Mouse (Mus musculus) layer of hippocampus, postnatal 10 days (tissue): Measurements from ENCODE around the gene Gla. TPM values are rescaled to one million over a fixed set of nuclear protein-coding genes. Genes with fewer than 3 reads are reported as not detected.

Source experiments
- DNase-seq, 2 experiments: peaks; one replicate each; pipeline ENCODE4 v3.0.0; 2021; ENCODE audit warnings: low spot score in 2 of 2
- long read RNA-seq: library from polyadenylated mRNA; stranded (forward); transcript quantifications from one replicate; pipeline ENCODE4 v2.0.0, GENCODE M21; 2023
- total RNA-seq, 2 experiments: library from RNA; stranded (reverse); gene quantifications; 2 replicates each; pipeline ENCODE4 v1.2.3; 2021

Gene Gla
- 1 to 10 TPM; 6.9 to 7.8 TPM for total RNA-seq
- long read RNA-seq, partial matches to known transcripts, result 1 of 4 reads
- long read RNA-seq, other reads (novel, unspliced or antisense), result 0 of 4 reads

DNA sequence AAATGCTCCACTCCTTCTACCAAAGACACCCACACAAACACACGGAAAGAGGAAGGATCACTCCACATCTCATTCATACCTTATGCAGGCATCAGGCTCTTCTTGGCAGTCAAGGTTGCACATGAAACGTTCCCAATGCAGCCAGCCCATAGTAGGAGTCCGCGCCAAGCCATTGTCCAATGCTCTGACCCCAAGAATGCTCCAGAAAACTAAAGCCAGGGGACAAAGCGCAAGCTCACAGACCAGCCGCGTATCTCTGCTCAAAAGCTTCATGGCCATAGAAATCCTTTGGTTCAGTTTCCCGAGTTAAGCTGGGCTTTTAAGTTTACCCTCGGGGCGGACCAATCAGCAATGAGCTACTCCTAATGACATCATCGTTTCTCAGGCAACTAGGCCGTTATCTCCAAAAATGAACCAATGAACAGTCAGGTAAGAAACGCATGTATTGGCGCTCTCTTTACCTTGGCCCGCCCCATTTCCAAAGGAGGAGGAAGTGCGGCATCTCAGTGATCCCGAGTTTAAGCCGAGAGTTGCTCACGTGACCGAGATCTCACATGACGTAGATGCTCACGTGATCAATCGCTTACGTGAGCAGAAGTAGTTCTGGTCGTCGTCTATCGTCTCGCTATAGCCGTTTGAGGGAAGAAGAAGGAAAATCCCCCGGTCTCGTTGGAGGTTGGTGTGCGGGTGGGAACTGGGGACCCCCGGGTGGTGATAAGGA lies at the start of gene Gla, which contains the start of gene Hnrnph2:
Gla (minus strand) TSS at position 467 of the 721 bp plus-strand sequence.
Hnrnph2 (plus strand) TSS at position 521 of the 721 bp plus-strand sequence.
- peak; percentile 81 to 83 for DNase-seq

DNA sequence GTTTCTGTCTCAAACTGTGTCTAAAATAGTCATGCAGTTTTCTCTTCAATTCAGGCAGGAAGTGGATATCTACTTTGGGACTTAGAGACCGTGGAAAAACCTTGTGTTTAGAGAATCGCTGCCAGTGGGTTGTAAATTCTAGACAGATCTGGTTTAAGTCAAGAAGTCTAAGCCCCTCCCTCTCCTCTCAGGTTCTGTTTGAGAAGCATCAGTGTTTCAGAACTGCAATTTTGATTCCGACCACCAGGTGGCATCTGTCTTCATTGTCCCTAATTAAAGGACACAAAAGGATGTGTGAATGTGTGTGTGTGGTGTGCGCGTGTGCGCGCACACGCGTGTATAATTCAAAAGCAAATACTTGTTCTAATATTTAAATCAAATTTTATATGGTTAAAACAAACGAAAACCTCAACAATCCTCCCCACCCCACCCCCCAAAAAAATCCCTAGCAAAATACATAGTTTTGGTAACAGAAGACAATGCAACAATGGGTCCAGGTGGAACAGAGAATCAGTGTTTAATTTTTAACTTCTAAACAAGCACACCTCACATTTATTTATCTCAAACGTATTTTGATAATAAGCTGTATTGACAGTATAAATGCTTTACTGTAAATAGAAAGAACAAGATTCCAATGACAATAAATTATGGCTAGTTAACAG lies 47.2 kb upstream of the Gla start:
- DNase-seq, result peak; percentile 80 to 81

DNA sequence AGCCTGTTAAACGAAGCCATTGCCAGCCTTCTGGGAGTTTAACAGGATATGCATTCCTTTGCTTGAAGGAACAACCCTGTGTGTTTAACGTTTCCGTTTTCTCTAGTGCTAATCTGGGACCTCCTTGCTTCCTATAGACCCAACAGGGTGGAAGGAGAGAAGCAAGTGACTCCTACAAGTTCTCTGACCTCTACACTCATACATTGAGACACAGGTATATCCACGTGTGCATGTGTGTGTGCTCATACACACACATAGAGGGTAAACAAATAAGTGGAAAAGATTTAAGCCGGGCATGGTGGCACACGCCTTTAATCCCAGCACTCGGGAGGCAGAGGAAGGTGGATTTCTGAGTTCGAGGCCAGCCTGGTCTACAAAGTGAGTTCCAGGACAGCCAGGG lies 46.5 kb upstream of the Gla start:
- no peak for DNase-seq

DNA sequence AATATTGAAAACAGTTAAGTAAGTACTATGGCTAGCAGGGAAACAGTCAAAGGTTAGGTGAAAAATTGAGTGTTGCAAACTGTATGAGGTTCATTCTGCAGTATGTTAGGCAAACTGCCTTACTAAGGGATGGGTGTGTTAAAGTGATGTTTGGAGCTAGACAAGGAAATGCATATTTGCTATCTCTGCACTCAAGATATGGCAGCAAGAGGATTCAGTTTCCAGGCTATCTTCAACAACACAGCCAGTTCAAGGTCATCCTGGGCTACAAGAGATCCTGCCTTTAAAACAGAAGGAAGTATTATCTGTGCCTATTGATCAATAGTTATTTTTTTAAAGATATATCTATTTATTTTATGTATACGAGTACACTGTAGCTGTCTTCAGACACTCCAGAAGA lies 45.4 kb upstream of the Gla start:
- no peak for DNase-seq

DNA sequence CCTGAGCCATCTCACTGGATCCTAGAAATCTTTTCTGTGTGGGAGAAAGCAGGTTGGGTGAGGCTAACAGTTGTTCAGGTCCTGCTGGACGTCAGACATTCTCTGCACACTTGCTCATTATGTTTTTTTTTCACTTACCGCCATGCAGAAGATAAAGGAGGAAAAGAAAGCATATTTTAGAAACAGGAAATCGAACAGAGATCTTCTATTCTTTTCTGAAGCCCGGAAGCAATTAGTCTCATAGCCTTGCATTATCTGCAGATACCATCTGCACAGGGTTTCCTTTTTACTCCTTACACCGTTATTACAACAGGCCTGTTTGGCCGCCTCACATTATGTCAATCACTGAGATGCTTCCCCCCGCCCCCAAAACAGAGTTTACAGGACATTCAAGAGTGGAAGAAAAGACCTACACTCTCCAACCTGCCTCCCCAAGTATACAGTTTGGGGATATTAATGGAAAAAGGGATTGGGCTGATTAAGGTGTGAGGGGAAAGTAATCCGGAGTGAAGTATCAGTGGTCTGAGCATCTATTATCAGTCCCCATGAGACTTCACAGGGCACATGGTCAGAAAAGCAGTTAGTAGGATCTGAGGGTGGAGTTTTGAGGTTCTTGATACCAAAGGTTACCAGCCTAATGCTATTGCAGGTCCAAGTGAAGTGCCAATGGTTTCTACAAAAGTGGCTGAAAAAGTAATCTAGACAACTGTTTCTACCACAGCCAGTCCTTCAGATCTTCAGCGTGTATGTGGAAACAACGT lies 40.3 kb upstream of the Gla start:
- DNase-seq, result no peak

DNA sequence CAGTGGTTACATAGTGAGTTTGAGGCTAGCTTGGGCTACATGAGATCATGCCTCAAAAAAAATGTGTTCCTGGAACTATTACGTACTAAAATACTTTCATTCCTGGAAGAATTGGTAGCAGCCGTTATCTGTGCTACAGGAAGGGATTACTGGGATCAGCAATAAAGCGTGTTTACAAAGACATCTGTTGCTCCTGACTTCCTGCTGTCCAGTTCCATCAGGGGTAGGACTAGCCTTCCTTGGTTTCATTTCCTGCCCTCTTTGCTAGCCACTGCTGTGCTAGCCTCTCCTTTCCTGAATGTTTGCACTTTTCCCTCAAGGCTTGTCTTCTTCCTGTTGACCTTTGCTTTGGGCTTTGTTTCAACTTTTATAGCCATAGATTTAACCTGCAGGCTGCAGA lies 34.9 kb upstream of the Gla start:
- DNase-seq, result no peak

DNA sequence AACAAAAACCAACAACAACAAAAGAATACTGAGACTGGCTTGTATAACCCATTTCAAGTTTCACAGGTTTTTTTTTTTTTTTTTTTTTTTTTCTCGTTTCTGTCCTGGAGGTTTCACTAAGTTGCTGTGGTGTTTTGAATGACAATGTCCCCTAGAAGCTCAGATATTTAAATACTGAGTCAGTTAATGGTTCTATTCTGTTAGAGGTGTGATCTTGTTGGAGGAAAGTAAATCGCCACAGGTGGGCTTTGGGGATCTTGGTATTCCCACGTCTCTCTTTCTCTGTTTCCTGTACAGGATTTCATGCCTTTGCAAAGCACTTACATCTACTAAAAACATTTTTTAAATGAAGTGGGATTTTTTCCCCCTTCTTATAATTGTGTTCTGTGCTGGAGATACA lies 34.2 kb upstream of the Gla start:
- no peak for DNase-seq

DNA sequence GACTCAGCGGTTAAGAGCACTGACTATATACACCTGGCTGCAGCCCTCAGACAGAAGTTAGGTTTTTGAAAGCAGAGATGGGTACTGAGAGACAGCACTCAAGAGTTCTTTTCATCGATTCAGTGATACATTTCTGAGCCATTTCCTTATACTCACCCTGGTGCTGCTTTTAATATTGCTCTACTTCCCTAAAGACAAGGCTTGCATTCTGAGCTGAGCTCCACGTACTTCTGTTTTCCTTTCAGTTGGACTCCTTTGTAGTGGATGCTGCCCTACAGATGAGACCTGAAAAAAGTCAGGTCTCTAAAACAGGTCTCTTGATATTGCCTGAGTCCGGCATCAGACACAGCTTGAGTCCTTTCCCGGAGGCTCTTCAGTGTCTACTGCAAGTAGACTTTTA lies 31.8 kb upstream of the Gla start:
- no peak for DNase-seq

DNA sequence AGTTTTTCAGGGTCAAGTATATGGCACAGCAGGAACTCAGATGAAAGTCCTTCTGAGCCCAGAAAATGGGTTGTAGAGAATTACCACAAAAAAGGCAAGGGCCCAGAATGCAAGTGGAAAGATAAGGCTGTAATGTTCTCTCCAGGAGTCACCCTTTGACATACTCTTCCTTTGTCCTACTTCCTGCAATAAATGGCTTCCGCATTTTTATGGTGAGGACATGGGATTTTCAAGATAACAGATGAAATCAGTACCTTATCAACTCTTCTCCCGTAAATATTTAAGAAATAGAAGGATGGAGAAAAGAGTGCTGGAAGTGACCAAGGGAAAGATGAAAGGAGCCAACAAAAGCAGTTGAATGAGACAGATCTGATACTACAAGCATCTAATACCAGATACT lies 27.3 kb upstream of the Gla start:
- no peak for DNase-seq

DNA sequence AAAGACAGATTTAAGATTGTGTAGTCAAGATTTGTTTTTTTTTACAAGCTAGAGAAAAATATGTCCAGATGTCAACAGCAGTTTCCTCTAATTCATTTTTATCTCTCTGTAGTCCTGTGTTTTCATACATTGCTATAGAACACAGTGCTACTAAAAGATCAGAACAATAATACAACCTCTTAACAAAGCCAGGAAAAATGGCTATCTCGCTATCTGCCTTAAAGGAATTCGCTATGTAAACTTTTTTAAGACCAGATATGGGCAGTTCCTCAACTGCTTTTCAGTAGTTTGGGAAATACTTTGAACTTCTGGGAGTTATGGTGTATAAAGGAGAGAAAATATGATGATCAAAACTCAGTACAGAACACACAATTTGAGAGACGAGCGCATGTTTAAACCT lies 22.4 kb upstream of the Gla start:
- no peak for DNase-seq

DNA sequence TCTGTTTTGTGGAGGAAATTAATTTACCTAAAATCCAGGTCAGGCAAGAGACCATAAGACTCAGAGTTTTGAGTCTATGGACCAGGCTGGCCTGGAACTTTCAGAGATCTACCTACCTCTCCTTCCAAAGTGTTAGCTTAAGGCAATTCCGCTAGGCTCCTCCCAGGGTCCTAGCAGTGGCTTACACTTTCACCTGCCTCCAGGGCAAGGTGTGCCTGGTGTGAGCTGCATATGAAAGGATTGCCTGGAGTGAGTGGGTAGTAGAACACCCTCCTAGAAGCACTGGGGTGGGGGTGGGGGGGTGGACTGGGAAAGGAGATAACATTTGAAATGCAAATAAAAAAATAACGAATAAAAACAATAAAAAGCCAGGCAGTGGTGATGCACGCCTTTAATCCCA lies 20.8 kb upstream of the Gla start:
- DNase-seq, result no peak

DNA sequence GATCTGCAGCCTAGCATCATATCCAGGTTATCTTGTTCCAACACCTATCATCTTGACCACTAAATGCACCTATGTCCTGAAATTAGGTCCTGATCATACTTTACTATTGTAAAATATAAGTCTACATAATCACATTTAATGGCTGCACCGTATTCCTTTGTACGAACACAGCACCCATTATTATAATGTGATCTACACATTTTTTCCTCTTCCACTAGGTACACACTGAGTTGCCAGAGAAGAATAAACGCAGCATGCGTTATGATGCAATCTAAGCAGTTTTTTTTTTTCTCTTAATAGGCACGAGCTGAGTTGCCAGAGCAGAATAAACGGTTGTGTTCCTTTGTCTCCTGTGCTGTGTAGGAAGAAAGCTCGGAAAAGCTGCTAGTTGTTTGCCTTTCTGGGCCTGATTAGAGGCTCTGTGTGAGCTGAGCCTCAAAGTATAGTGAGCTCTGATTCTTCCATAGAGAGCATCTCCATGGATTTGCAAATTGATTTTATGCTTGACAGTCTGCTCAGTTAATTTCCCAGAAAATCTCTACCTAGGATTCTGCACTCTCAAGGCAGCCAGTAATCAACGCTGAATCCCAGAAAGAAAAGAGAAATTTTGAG lies 19.4 kb upstream of the Gla start:
- DNase-seq, result no peak

DNA sequence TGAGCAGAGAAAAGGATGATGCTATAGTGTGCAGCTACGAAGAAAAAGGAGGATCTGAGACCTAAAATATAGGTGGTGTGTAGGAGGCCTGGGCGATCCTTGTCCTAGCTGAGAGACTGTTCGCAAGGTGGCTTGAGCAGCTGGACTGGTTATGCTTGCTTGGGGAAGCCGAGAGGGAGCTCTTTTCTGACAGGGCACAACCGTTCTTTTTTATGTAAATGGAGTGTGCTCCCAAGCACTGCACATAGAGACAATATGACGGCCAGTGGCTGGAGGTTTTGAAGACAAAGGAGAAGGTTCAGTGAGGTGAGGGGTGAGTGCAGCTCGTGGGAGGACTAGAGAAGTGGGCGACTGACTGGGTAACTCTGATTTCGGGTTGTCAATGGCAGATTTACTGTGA lies 18.8 kb upstream of the Gla start:
- no peak for DNase-seq

DNA sequence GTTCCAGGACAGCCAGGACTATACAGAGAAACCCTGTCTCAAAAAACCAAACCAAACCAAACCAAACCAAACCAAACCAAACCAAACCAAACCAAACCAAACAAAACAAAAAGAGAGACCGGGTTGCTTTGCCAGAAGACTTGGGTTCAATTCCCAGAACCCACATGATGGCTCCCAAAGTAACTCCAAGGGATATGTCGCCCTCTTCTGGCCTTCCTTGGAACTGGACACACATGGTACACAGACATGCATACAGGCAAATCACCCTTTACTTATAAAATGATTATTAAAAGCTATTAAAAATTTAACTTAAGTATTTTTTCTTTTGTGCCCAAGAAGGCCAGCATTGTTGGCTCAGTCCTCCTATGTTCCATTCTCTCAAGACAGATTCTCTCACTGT lies 13.4 kb upstream of the Gla start:
- DNase-seq, result no peak

DNA sequence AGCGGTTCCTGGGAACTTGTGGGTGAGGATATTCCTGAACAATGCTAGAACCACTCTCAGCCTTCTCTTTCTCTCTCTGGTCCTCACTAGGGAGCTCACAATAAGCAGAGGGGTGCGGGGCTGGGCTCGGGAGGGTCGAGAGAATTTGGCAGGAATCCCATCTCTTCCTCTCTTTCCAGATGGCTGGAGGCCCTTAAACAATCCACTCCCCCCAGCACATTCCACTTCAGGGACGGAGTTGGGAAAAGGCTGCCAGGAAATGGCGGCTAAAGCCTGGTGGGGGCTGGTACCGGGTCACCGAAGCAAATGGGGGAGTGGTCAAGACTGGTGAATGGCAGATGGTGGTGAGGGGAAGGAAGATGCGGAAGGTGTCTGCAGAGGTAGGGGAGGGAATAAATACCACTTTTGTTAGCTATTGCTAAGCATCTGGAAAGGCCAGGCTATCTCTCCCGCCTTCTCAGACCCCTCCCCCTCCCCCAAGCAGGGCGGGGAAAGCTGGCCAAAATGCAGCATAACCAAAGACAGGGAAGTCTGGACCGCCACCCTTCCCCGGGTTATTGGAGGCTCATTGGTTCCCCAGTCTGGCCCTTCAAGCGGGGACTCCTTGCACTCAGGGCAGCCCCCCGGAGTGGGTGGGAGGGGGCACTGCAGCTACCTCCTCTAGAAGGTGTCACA lies 11.5 kb upstream of the Gla start:
- DNase-seq, result peak; percentile 29 to 45

DNA sequence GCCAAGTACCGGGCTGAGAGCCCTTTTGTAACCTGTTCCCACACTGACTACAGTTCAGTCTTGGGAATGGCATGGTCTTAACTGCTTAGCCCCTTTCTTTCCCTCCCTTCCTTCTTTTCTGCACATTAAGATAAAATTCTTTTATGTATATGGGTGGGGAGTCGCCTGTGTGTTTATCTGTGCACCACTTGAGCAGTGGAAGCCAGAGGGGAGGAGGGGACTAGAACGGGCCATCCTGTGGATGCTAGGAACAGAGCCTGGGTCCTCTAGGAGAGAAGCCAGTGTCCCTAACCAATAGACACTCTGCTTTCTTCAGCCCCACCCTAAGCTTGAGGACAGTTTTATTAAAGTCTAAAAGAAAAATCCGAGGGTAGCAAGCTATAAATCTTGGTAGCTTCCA lies 10.1 kb upstream of the Gla start:
- DNase-seq, result no peak

DNA sequence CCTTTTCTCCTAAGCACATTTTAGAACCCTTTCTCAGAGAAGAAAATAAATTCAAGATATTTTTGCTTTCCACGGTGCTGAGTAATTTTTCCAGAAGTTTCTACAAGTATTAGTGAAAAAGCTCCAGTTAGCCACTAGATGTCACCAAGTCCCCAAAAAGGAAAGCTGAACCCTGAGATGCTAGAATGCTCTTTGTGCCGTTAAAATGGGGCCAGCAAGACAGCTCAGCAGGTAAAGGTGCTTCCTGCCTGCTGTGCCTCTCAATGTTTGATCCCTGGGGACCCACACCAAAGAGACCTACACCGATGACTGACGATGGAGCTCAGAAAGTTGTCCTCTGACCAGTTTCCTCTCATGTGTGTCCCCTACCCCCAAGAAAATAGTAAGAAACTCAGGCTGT lies 8.5 kb upstream of the Gla start:
- DNase-seq, result no peak

DNA sequence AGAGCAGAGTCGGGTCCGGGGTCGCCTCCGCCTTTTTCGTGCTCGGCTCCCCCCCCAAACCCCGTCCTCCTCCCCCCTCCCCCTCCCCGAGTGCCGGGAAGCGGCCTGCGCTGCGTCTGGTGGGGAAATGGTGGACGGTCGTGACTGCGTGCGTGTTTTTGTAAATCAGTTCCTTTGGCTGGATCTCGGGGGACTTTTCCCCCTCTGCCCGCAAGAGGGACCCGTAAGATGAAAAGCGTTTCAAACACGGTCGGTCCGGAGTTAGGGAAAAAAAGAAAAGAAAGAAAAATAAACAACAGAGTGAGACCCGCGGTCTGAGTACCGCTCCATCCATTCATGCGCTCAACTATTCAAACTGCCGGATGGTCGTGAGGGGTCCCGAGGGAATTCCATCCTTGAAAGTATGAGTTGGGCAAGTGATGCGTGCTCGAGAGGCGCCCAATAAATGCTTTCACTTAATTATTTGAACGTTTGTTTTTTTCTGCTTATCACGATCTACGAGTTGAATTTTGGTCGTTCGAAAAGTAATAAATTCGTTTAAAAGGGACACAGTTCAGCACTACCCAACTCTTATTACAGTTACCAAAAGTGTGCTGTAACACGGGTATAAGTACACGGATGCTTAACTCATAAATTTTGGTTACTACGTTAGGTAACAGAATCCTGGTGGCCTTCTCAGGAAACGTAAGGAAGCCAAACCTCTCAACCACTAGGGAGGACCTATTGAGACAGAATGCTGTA lies 625 bp upstream of the Gla start:
- DNase-seq, result no peak

DNA sequence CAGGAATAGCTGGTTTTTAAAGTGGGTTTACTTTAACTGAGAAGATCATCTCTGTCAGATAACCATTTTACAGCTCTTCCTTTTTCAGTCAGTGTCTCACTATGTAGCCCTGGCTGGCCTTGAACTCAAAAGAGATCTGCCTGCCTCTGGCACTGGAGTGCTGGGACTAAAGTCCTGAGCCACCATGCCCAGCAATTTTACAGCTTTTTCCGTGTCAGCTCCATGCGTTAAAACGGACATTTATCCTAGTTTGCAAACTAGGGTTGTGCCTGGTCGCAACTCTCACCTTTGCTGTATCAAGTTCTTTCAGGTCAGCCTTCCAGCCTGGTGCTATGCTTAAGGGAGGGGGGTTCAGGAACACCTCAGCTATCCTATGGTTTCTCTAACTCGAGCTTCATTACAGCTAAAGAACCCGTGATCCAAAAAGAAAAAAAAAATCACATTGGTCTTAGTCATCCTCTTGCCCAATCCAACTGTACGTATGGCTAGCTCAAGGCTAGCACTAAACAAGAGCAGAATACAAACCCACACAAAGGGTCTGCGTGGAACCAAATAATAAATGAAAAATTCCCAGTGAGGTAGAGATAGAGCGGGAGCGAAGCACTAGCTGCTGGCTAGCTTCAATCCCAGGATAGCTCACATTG lies 881 bp downstream of the Gla start:
- DNase-seq, result no peak

DNA sequence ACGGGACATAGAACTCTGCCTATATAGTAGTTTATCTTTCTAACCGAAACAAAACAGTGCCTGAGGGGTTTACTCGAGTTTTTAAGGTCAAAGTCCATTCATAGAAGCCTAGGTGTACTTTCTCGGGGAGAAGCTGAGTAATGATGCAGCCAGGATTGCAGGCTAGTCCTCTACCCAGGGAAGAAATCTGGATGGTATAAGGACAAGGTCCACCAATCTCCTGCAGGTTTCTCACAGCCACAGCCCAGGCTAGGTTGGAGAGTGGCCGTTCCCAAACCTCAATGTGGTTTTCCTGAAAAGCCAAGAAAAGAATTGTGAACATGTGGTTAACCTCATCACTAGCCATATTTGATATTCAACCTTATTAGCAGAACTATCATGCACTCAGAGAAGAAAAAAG lies 11.1 kb downstream of the Gla start:
- DNase-seq, result no peak
